Mouse (Mus musculus) E14TG2a.4 (cell line): Measurements from ENCODE around the gene Zic3.
A peak's percentile ranks its signal among the peaks of the same experiment; 100 is the strongest.

Experiments used
- H3K27me3 ChIP-seq: 2 replicates; pipeline ENCODE4 v1.6.1; 2014; ENCODE audit warnings: low read length, control low read depth; ENCODE audit not compliant: insufficient read depth
- H3K36me3 ChIP-seq: 2 replicates; pipeline ENCODE4 v1.6.1; 2014; ENCODE audit warnings: low read length, control low read depth; ENCODE audit not compliant: insufficient read depth
- H3K4me1 ChIP-seq: replicated peaks from 2 replicates; pipeline ENCODE4 v1.6.1; 2014; ENCODE audit warnings: low read depth, low read length, control low read depth
- H3K4me3 ChIP-seq: replicated peaks from 2 replicates; pipeline ENCODE4 v1.5.1; 2014; ENCODE audit warnings: mild to moderate bottlenecking, low read length
- H3K9me3 ChIP-seq: 2 replicates; pipeline ENCODE4 v1.6.1; 2014; ENCODE audit warnings: low read length, control low read depth
- CTCF ChIP-seq: conservative IDR thresholded peaks from 2 replicates; pipeline ENCODE4 v1.5.1; 2014; ENCODE audit warnings: low read length
- NANOG ChIP-seq: IDR thresholded peaks from 2 replicates; pipeline ENCODE4 v1.6.1; 2014; ENCODE audit warnings: borderline replicate concordance, low read length, mixed read lengths
- POU5F1 ChIP-seq: IDR thresholded peaks from 2 replicates; pipeline ENCODE4 v1.6.1; 2014; ENCODE audit warnings: low read length, borderline replicate concordance

The Zic3 gene

GRCm38 (mm10) chrX:58019257-58019953 is 3.1 kb upstream of the Zic3 start:
- no peak for TF ChIP-seq CTCF
- no peak for TF ChIP-seq POU5F1
- TF ChIP-seq NANOG: no peak
- Histone ChIP-seq H3K27me3 (peaks cover 25% of the 10 kb centered on the region), H3K4me3 (peak overlapping the region; percentile 67), H3K36me3 (no peaks in the 10 kb centered on the region), H3K4me1 (peaks cover 77% of the 10 kb centered on the region), H3K9me3 (no peaks in the 10 kb centered on the region)

DNA sequence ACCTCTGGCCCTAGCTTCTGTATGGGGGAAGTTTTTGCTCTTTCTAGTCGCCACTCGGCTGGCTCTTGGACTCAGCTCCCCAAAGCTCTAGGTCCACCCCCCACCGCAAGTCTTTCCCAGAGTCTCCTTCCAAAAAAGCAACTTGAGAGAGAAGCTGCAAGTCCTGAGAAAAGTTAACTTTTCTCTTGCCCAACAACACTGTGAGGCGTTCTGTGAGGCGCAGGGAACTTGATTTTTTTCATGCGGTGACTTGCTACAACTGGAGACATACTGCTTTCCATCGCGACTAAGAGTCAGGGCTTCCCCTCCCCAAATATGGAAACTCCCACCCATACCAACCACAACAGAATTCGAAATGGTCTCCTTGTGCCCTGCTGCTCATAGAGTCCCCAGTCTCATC is 5.1 kb downstream of the Zic3 start:
- Histone ChIP-seq H3K9me3 (no peaks in the 10 kb centered on the region), H3K4me3 (peak overlapping the region; percentile 88), H3K4me1 (peaks cover 55% of the 10 kb centered on the region), H3K27me3 (no peaks in the 10 kb centered on the region), H3K36me3 (no peaks in the 10 kb centered on the region)
- TF ChIP-seq NANOG: no peak
- no peak for TF ChIP-seq CTCF
- no peak for TF ChIP-seq POU5F1

- Histone ChIP-seq H3K4me1 (peaks cover 53% of the 10 kb centered on the region), H3K36me3 (peaks cover 4% of the 10 kb centered on the region), H3K27me3 (no peaks in the 10 kb centered on the region), H3K9me3 (no peaks in the 10 kb centered on the region), H3K4me3 (peak overlapping the region; percentile 88)
- TF ChIP-seq CTCF (no peak), POU5F1 (no peak), NANOG (no peak)
Observed at GRCm38 (mm10) chrX:58028082-58028481, 5.6 kb downstream of the Zic3 start.

DNA sequence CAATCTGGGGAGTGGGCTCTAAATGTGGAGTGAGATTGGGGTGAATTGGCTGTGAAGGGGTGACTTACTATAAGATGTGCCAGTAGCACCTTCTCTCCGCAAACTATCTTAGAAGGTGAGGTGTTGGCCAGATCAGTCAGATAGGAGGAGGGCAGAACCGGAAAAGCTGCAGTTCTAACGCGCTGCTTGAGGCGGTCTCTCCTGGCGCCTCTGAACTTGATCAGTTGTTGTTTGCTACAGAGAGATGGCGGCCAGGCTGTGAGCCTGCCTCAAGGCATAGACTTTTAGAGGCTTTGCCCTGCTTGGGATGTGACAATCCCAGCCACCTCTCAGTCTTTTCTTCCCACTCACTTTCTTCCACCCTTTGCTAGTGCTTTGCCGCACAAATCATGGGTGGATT is 6.4 kb downstream of the Zic3 start:
- Histone ChIP-seq H3K36me3 (peaks cover 12% of the 10 kb centered on the region), H3K9me3 (no peaks in the 10 kb centered on the region), H3K4me3 (peak overlapping the region; percentile 88), H3K4me1 (peaks cover 50% of the 10 kb centered on the region), H3K27me3 (no peaks in the 10 kb centered on the region)
- TF ChIP-seq CTCF (no peak), NANOG (no peak), POU5F1 (no peak)

DNA sequence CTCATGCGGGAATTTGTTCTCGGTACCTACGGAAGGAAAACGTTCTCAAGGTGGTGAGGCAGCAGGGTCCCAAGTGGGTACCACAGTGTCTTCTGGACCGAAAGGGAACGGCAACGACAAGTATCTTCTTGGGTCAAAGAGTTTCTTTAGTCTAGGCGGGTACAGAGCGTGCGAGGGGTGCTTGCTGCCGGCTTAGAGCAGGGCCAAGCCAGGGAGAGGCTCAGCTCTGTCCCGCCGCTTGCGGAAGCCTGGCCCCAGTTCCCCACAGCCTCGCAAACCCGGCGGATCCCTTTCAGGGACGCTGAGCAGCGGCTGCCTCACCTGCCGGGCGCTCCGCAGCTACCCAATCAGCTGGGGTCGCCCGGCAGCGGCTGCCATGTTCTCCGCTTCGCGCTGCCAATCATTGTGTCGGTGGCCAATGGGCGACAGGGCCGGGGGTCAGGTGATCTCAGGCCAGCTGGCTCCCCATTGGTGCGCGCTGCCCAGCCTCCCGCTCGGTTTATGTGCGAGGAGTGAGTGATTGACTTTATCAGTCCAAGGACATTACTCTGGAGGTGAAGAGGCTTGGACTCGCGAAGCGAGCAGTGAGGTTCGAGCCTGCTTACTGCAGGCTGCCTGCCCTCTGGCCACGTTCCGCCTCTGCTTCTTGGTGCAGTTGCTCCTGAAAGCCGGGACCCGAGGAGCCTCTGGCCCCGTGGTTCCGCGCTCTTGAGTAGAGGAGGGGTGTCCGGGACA is 7.8 kb downstream of the Zic3 start:
- no peak for TF ChIP-seq CTCF
- TF ChIP-seq POU5F1: no peak
- no peak for TF ChIP-seq NANOG
- Histone ChIP-seq H3K27me3 (no peaks in the 10 kb centered on the region), H3K4me1 (peaks cover 41% of the 10 kb centered on the region)

GRCm38 (mm10) chrX:58030835-58031670 is 8.6 kb downstream of the Zic3 start:
- peak overlapping the region; percentile 88 for H3K4me3 ChIP-seq
- H3K36me3 ChIP-seq: peaks cover 31% of the 10 kb centered on the region
- no peaks in the 10 kb centered on the region for H3K27me3 ChIP-seq
- H3K9me3 ChIP-seq: no peaks in the 10 kb centered on the region
- TF ChIP-seq POU5F1 (no peak), NANOG (no peak), CTCF (no peak)
- H3K4me1 ChIP-seq: peaks cover 34% of the 10 kb centered on the region

More for the DNA sequence above, 7.8 kb downstream of the Zic3 start:
- peak overlapping the region; percentile 88 for H3K4me3 ChIP-seq
- H3K9me3 ChIP-seq: no peaks in the 10 kb centered on the region
- peaks cover 25% of the 10 kb centered on the region for H3K36me3 ChIP-seq

GRCm38 (mm10) chrX:58031671-58032605 is 9.4 kb downstream of the Zic3 start:
- no peak for TF ChIP-seq CTCF
- no peak for TF ChIP-seq POU5F1
- no peak for TF ChIP-seq NANOG

More at GRCm38 (mm10) chrX:58031671-58032605, 9.4 kb downstream of the Zic3 start:
- Histone ChIP-seq H3K4me3 (peak overlapping the region; percentile 88), H3K9me3 (no peaks in the 10 kb centered on the region), H3K36me3 (peaks cover 38% of the 10 kb centered on the region), H3K4me1 (peaks cover 36% of the 10 kb centered on the region), H3K27me3 (no peaks in the 10 kb centered on the region)
